Mouse (Mus musculus) adrenal gland (tissue): Measurements from ENCODE around the gene Fam193a.

Source experiments
- intact Hi-C: fragments of 180-260 bp; cut with DNase I; formaldehyde crosslinking; loops from one replicate; pipeline ENCODE4 v1.15.1; 2025

Fam193a gene

DNA sequence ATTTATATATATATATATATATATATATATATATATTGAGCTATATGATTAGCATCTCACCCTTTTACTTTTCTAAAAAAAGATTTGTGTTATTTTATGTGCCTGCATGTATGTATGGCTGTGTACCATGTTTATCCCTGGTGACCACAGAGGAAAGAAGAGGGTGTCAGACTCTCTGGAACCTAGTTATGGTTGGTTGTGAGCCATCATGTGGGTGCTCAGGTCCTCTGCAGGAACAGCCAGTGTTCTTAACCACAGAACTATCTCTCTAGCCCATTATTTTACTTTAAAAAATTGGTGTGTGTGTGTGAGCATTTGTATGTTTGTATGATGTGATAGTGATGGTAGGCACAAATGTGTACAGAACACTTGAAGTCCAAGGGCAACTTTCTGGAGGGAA, 9.1 kb downstream of the Fam193a start:
- intact Hi-C loops = no loop called here

DNA sequence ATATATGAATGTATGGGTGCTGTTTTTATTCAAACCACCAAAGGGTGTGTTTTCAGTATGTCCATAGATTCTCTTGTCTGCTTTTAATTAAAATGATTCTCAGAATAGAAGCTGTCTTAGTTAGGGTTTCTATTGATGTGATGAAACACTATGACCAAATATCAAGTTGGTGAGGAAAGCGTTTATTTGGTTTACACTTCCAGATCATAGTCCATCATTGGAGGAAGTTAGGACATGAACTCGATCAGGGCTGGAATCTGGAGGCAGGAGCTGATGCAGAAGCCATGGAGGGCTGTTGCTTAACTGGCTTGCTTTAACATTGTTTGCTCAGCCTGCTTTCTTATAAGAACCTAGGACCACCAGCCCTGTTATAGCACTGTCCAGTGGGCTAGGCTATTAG, 12.0 kb downstream of the Fam193a start:
- intact Hi-C loops = no loop called here

DNA sequence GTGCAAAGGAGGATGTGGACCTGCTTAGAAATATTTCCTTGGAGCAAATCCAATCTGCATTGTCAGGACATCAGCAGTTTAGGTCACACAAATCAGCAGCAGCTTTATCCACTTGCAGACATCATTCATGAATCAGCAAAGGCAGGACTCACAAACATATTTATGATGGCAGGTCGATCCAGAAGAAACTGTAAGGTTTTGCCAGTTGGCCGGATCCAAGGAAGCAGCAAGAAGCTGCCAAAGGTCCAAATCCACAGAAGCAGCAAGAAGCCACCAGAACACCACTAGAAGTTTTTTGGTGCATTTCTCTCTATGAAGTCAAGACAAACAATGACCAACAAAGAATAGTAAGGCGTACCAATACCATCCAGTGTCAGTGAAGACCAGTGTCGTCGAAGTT, 15.9 kb downstream of the Fam193a start:
- intact Hi-C loops = no loop called here

DNA sequence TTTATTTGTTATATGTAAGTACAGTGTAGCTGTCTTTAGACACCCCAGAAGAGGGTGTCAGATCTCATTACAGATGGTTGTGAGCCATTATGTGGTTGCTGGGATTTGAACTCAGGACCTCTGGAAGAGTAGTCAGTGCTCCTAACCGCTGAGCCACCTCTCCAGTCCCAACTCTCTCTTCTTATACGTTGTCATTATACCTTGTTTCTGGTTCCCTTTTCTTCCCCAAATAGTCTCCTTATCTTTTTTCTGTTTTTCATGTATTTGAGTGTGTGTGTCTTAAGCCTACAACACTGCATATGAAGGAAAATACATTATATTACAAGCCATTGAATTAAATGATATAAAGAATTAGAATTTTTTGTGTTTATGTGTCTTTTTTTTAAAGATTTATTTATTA, 17.0 kb downstream of the Fam193a start:
- intact Hi-C loops = no loop called here

DNA sequence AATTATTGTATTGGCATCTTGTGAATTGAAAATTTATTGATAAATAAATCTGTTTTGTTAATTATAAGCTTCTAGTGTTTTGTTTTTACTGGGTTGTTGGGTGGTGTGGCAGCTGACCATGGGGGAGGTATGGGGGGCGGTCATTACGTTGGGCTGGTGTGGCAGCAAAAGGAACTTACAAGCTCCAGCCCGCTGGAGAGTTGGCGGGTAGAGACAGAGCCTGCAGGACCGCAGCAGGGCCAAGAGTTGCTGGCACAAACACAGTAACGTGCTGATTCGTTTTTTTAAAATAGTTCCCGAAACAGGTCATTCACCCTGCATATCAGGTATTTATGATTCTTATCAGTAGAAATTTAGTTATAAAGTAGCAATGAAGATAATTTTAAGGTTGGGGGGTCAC, 23.5 kb downstream of the Fam193a start:
- intact Hi-C loops = no loop called here

DNA sequence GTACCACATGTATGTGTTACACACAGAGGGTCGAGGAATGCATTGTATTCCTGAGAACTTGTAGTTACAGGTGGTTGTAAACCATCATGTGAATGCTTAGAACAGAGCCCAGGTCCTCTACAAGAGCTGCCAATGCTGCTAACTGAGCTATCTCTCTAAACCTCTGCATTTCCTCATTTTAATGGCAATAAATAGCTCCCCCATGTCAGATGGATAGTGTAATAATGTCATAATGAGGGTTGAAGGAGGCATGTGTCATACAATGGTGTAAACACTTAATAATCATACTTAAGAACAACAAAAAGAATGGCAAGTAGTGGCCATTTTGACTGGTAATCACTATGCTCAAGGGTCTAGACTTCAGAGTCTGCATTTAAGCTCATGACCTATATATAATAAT, 25.6 kb downstream of the Fam193a start:
- intact Hi-C loops = no loop called here

DNA sequence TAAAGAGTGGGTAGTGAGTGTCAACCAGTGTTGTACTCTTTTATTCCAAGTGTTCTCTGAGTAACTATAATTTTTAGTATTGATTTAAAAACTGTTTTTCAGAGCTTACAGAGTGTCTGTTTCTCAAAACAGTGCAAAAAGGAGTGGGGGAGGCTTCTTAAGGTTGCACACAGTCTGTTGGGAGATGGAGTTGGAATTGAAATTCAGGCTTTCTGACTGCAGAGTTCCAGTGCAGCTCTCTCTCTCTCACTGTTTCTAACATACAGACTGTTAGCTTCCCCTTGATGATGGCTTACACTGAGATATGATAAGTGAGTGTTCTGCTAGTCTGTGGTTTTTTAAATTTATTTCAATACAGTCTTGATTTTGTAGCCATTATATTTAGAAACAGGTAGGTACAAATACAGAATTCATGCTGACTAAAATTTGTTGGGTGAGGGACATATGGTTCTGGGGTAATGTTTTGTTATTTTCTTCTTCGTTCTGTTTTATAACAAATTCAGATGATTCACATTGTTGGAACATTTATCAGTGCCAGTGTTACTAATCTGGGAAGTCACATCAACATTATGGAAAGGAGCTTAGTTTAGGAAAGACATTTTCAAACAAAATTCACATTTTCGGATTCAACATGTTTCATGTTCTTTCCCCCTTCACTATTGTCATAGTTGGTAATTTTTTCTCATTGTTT, 26.3 kb downstream of the Fam193a start:
- intact Hi-C loops = no loop called here

DNA sequence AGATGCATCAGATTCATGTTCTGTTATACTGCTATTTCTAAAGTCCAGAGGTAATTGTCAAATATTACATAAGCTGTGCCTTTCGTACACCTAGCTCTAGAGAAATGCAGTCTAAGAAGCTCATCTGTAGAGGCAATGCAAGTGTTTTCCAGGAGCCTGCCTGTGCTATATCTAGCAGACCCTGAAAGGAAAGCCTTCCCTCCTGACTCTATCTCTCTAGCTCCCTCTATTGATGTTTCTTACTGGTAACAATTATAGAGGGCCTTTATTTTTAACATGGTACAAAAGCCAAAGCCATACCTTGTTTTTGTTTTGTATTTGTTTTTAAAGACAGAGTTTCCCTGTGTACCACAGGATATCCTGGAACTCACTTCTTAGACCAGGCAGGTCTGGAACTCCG, 28.1 kb downstream of the Fam193a start:
- intact Hi-C loops = no loop called here

DNA sequence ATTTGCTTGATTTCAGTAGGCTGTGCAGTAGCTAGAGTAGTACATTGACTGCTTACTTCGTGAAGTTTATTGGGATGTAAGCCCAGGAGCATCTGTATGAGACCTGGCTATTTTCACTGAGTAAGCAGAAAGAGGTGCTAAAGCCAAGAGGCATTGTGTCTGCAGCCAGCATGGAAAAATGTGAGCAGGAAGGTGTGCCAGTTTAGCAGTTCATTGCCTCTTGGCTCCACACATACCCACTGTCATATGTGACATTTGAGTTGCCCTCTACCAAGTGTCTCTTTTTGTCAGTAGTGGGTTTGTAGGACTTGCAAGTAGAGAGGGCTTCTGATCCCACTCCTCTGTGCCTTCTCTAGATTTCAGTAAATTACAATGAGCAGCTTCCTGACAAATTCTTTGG, 28.6 kb downstream of the Fam193a start:
- intact Hi-C loops = no loop called here

DNA sequence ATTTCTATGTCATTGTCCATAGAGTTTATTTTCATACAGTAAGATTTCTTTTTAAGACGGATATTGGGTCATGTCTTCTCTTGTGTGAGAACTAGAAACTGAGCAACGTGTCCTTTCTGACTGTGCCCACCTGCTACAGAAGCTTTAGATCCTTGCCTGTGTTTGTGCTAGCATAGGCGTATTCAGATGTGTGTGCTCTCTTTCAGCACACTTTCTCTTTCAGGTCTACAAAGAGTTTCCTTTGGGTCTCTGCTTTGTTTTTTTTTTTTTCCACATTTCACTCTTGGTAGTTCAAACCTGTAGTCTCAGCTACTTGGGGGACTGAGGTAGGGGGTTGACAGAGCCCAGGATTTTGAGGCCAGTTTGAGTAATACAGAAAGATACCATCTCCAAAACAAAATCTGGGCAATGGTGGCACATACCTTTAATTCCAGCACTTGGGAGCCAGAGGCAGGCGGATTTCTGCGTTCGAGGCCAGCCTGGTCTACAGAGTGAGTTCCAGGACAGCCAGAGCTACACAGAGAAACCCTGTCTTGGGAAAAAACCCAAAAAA, 37.7 kb downstream of the Fam193a start:
- intact Hi-C loops = no loop called here

DNA sequence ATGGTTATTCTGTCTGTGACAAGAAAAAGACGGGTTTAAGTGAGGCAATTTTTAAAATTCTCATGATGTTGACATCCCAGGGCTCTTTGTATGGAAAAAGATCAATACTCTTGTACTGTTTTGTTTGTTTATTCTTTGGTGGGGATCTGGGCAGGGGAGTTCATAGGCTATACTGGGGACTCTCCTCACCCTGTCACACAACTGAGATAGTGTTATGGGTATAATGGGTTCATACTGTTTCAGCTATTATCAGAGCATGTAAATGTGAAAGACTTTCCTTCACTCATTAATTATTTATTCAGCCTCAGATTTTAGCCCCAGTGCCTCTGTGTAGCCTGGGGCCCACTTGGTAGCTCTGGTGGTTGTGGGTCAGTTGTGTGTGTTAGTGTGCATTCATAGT, 39.3 kb downstream of the Fam193a start:
- intact Hi-C loops = no loop called here

DNA sequence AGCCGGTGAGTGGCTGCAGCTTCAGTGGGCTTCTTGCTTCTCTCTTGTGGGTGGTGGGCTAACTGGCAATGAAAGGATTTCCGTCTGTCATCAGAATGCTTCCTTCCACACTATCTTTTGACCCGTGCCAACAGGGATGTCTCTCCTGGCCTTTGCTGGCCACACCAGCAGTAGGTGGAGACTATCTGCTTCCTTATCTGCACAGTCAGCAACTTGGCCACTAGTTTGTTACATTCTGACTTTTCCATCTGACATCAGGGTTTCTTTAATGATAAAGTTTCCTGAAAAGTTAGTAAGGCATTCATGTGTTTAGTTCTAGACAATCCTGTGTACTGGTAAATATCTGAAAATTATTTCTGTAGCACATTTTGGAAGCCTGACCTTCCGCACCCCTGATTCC, 41.1 kb downstream of the Fam193a start:
- intact Hi-C loops = no loop called here

DNA sequence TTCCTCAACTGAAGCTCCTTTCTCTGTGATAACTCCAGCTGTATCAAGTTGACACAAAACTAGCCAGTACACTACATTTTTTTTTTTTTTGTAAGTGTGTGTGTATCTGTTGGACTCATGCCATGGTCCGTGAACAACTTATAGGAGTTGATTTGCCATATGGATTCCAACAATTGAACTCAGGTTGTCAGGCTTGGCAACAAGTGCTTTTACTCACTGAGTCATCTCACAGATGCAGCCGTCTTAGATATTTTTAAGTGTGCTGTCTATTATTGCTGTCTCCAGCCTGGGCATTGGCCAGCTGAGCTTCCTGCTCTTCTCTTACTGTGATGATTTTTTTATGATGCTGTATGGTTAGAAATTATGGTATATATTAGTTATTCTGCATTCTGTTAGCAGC, 44.2 kb downstream of the Fam193a start:
- intact Hi-C loops = no loop called here

DNA sequence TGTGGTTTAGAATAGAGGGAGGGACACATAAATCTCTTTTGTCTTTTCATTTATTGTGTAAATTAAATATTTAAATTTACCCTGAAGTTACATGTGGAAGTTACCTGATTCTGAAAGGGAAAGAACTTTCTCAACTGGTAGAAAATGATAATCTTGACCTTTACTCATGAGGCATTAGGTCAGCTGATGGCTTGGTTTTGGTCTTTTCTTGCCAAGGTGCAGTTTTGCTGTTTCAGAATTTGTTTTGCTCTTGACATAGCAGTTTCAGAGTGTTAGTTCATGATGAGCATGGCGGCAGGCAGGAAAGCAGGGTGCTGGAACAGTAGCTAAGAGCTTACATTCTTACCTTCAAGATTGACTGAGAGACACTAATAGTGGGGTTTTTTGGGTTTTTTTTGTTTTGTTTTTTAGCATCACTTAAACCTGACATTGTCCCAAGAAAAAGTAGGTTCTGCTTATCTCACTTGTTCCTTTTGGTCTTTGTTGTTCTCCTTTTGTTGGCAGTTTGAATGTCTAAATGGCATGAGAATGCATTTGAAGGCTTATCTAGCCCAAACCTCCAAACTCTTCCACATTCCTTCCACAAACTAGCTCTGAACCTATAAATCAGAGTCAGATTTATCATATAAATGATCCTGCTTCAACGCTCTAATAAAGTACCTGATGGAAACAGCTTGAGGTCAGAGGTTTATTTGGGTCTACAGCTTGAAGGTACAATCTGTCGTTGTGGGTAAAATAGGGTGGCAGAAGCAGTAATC, 47.7 kb downstream of the Fam193a start:
- intact Hi-C loops = no loop called here

DNA sequence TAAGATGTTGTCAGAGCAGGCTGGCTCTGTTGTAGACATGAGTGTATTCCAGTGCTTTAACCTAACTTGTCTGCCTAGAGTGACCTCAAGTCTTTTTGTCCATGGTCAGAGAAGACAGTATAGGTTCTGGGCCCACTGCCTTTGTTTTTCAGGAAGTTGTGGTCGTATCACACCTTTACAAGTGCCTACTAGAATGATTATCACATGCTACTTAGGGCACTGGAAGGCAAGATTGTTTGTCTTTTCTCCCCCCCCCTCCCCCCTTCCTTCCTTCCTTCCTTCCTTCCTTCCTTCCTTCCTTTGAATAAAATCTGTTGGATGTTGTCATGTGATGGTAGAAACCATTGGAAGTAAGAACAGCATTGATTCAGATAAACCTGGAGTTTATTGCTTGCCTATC, 49.5 kb downstream of the Fam193a start:
- intact Hi-C loops = no loop called here

DNA sequence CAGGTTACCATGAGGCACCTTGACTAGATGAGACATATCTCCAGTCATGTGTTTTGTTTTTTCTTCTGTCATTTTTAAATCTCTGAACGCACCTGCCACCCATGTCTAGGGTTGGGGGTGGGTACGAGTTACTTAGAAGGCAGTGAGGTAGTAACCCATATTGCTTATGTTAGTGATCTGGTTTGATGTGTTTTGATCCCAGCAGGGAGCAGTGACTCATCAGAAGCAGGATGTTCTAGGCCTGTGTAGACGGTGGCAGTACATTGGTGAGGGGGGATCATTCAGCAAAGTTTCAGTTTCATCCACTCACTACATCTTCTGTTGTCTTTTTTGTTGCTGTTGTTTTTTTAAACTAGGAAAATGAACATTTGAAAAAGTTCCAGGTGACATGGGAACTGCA, 61.0 kb downstream of the Fam193a start:
- intact Hi-C loops = no loop called here

DNA sequence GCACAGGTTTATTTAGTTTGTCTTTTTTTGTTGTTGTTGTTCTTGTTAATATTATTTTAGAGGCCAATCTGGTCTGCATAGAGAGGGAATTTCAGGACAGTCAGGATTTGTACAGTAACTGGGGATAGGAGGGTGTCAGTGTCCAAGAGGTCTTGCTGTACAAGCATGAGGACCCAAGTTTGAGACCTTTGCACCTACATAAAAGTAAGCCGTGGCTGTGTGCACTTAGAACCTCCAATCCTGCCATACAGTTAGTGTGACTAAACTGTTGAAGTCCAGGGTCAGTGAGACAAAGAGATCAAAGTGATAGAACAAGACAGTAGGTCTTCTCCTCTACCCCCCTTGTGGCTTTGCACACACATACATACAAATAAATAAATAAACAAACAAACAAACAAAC, 64.1 kb downstream of the Fam193a start:
- intact Hi-C loops = no loop called here

DNA sequence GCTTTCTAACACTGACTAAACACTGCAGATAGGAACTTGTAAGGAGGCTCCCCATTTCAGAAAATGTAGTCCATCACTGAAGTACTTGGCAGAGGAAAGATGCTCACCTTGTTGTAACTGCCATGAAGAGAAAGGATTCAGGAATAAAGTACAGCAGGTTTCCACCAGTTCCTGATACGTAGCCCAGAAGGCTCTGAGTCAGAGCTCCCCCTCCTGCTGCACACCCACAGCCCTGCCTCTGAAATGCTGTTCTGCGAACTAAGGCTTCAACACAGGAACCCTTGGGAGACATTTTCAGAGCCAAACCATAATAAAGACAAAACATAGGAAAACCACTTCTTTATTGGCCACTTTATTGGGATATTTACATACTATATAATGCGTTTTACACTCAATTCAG, 64.5 kb downstream of the Fam193a start:
- intact Hi-C loops = no loop called here

DNA sequence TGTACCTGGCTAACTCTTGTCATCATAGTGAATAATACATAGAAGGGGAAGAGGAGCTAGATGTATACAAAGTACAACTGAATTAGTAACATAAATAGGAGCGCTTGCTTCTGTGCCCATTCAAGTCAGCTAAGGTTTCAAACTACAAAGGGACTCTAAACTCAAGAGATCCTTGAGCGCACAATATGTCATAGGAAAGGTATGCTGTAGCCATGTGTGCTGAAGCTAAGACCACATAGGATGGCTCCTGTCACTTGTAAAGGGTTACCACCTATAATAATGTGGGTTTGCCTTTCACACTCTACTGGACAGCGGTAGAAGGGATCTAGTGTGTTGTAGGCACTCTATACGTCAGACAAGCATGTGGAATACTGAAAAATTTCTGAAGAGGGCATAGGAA, 68.3 kb downstream of the Fam193a start:
- intact Hi-C loops = no loop called here

DNA sequence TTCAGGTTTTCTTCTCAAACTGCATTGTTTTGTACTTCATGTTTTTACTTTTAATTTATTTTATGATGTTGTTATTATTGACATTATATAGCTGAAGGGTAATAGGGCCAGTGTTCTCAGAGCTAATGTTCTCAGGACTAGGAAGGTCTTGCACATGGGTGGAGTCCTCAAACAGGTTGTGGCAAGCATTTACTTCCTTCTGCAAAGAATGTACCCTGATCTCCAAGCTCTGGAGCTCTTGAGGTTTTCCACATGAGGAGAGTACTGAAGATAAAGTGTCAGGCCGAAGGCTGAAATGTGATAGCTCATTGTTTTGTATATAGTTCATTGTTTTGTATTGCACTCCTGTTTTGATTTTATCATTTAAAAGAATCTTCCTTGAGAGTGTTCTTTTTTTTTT, 68.9 kb downstream of the Fam193a start:
- intact Hi-C loops = no loop called here

DNA sequence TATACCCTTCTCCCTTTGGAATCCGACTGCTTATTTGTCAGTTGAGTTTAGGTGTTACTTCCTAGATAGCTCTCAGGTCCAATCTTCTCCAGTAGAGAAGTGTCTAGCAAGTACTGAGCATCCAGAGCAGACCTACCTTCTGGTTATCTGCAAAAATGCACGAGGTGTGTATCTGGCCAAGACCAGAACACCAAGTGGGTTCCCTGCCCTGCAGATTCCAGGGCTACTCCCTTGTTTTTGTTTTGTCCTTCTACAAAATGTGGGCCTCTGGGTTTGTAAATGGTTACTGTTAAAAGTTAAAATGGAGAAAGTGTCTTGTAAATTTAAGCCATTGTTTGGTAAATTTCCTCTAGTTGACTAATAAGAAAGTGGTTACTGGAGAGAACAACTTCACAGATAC, 70.0 kb downstream of the Fam193a start:
- intact Hi-C loops = no loop called here

DNA sequence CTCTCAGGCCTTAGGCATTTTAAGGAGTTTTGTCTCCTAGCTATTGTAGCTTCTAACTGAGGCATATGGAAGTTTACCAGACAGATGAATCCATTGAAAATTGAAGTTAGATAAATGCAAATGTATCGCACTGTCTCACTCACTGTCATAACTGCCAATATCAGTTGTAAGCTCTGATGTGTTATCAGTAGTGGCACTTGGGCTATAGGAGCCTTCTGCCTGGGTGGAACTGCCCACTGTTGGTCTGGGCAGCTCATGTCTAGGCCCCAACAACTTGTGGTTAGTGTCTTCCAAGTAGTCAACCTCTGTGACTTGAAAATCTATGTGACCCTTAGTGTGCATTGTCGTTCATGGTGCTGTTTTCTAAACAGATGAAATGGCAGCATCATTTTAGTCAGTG, 72.1 kb downstream of the Fam193a start:
- intact Hi-C loops = no loop called here

DNA sequence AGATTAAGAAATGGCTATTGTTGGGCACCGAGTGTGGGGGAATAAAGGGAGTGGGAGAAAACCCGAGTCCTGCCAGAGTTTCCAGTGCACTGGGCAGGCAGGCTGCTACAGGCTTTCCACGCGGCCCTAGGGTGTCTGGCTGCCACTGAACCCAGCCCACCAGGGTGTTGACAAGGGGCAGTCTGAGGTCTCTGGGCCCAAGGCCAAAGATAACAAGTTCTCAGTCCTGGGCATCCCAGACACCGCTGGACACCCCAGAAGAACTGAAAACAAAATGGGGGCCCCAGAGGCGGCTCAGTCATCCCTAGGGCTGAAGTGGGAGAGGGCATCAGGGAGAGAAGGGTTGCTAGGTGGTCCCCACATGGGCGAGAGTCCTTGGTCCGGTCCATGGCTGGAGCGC, 76.5 kb downstream of the Fam193a start:
- intact Hi-C loops = no loop called here
